Mouse (Mus musculus) hindbrain, embryonic 14.5 days (tissue): ENCODE results near the gene Gm10563. TPM values are rescaled to one million over a fixed set of nuclear protein-coding genes. Genes with fewer than 3 reads are reported as not detected.

ENCODE experiments used
- ATAC-seq: fragments of 200-750 bp; cut with Nextera tagmentation; 2 replicates; pipeline ENCODE4 v1.8.0; 2017; ENCODE audit warnings: moderate number of reproducible peaks, mild to moderate bottlenecking, moderate TSS enrichment, moderate library complexity; ENCODE audit not compliant: low FRiP score
- DNase-seq: peaks from one replicate; pipeline ENCODE4 v3.0.0-alpha.2; 2015; ENCODE audit warnings: low spot score
- H3K27ac ChIP-seq: fragments of 300-500 bp; sonication (generic); 2 replicates; pipeline ENCODE4 v1.5.1; 2014; ENCODE audit warnings: mild to moderate bottlenecking, moderate library complexity
- H3K27me3 ChIP-seq: fragments of 300-500 bp; sonication (generic); 2 replicates; pipeline ENCODE4 v1.6.1; 2014; ENCODE audit warnings: mild to moderate bottlenecking, low read length, mixed read lengths; ENCODE audit not compliant: control insufficient read depth, insufficient read depth
- H3K36me3 ChIP-seq: fragments of 300-500 bp; sonication (generic); replicated peaks from 2 replicates; pipeline ENCODE4 v1.6.1; 2014; ENCODE audit not compliant: control insufficient read depth, insufficient read depth
- H3K4me1 ChIP-seq: fragments of 300-500 bp; sonication (generic); replicated peaks from 2 replicates; pipeline ENCODE4 v1.6.1; 2014; ENCODE audit warnings: antibody characterized with exemption, low read length, mixed read lengths; ENCODE audit not compliant: control insufficient read depth, insufficient read depth
- H3K4me2 ChIP-seq: fragments of 300-500 bp; sonication (generic); replicated peaks from 2 replicates; pipeline ENCODE4 v1.6.1; 2014; ENCODE audit warnings: mild to moderate bottlenecking, moderate library complexity
- H3K4me3 ChIP-seq: fragments of 300-500 bp; sonication (generic); replicated peaks from 2 replicates; pipeline ENCODE4 v1.5.1; 2014; ENCODE audit warnings: mild to moderate bottlenecking, low read length
- H3K9ac ChIP-seq: fragments of 300-500 bp; sonication (generic); 2 replicates; pipeline ENCODE4 v1.6.1; 2014
- H3K9me3 ChIP-seq: fragments of 300-500 bp; sonication (generic); 2 replicates; pipeline ENCODE4 v1.6.1; 2016; ENCODE audit warnings: low read length; ENCODE audit not compliant: control insufficient read depth
- WGBS: fragments of 180-500 bp; shearing (Covaris S2); extraction: QIAGEN DNeasy Blood & Tissue Kit; methylation state at CpG from one replicate; pipeline ENCODE4 v1.1.7; 2014; 5-methylcytosine and 5-hydroxymethylcytosine counted together
- polyA plus RNA-seq: library from polyadenylated mRNA; unstranded; fragments of >200 nt; fragmentation: Nextera tagmentation; extraction: Ambion mirVana; gene quantifications from 2 replicates; pipeline ENCODE4 v1.2.1, GENCODE M21; 2014

Gm10563 gene
- polyA plus RNA-seq, 1 experiment from 2014 or later, result not detected

- Histone ChIP-seq H3K36me3 (peaks cover 66% of the 10 kb centered on the region), H3K9ac (peak overlapping the region; percentile 61), H3K27ac (no peak overlapping the region), H3K4me2 (peak overlapping the region; percentile 64), H3K27me3 (peaks cover 67% of the 10 kb centered on the region), H3K4me1 (peaks cover 29% of the 10 kb centered on the region), H3K4me3 (peak overlapping the region; percentile 31), H3K9me3 (no peaks in the 10 kb centered on the region)
- ATAC-seq (peak; percentile 9; the same call in 1 of the 2 replicates), DNase-seq (peak; percentile 31)
- 2% methylated on average over 31 of the region's 31 CpGs for WGBS
Observed at GRCm38 (mm10) chr4:155653451-155654182, 8.4 kb upstream of the Gm10563 start.

- Histone ChIP-seq H3K36me3 (peaks cover 67% of the 10 kb centered on the region), H3K4me1 (peaks cover 29% of the 10 kb centered on the region), H3K4me2 (peak within 1 kb of the TSS; percentile 64), H3K27ac (no peak within 1 kb of the TSS), H3K9me3 (no peaks in the 10 kb centered on the region), H3K27me3 (peaks cover 67% of the 10 kb centered on the region), H3K4me3 (peak within 1 kb of the TSS; percentile 31), H3K9ac (peak within 1 kb of the TSS; percentile 61)
- WGBS, result under 1% methylated on average over 33 of the region's 33 CpGs
- DNase-seq (peak; percentile 30), ATAC-seq (peak; percentile 38)
Observed at GRCm38 (mm10) chr4:155653086-155653450, 7.9 kb upstream of the Gm10563 start, which contains the start of gene Mmp23. TSS of gene Mmp23 (minus strand) at chr4:155653384.

DNA sequence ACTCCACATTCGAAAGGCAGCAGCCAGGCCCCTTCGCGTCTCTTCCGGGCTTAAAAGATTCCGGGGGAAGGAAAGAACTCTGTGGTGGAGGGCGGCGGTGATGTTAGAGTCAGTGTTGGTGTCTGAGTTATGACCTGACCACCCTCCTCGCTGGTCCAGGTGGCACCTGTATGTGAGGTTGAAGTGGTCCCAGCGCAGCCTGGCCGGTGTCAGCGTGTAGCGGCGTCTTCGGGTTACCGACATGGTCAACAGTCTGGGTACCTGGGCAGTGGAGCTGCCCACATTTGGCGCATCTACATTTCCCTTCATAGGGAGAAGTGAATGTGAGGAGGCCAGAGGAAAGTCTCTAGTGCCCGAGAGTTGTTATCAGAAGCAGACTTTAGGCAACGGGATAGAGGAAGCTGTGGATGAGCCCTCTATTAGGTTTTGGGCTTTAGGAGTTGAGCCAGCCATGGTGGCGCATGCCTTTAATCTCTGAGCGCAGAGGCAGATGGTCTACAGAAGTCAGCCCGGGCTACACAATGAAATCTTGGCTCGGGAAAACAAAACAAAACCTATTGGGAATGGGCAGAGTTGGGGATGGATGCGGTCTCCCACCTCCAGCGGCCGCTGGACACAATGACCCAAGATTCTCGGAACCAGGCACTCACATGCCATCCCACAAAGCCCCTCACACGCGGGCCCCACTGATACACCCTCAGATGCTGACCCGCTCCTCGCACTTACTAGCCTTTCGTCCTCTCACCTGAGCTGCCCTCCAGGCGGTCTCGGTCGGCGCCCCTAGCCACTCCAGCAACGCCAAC, 7.3 kb upstream of the Gm10563 start:
- H3K4me2 ChIP-seq, result peak overlapping the region; percentile 64
- DNase-seq (no peak), ATAC-seq (no peak)
- peak overlapping the region; percentile 31 for H3K4me3 ChIP-seq
- H3K27me3 ChIP-seq, result peaks cover 67% of the 10 kb centered on the region
- H3K27ac ChIP-seq, result no peak overlapping the region
- H3K9me3 ChIP-seq, result no peaks in the 10 kb centered on the region
- H3K36me3 ChIP-seq, result peaks cover 72% of the 10 kb centered on the region
- WGBS, result 19% methylated on average over 36 of the region's 36 CpGs
- H3K9ac ChIP-seq, result peak overlapping the region; percentile 61
- H3K4me1 ChIP-seq, result peaks cover 29% of the 10 kb centered on the region

- ATAC-seq (no peak), DNase-seq (no peak)
- H3K36me3 ChIP-seq, result peaks cover 72% of the 10 kb centered on the region
- no peak overlapping the region for H3K27ac ChIP-seq
- H3K9me3 ChIP-seq, result no peaks in the 10 kb centered on the region
- 69% methylated on average over 15 of the region's 15 CpGs for WGBS
- peaks cover 29% of the 10 kb centered on the region for H3K4me1 ChIP-seq
- no peak overlapping the region for H3K4me2 ChIP-seq
- no peak overlapping the region for H3K4me3 ChIP-seq
- H3K27me3 ChIP-seq, result peaks cover 63% of the 10 kb centered on the region
- H3K9ac ChIP-seq, result no peak overlapping the region
Observed at GRCm38 (mm10) chr4:155651553-155652269, 6.5 kb upstream of the Gm10563 start.

GRCm38 (mm10) chr4:155649355-155649754, 4.1 kb upstream of the Gm10563 start:
- WGBS, result 91% methylated on average over 11 of the region's 11 CpGs
- Histone ChIP-seq H3K4me3 (no peak overlapping the region), H3K27ac (no peak overlapping the region), H3K27me3 (peaks cover 40% of the 10 kb centered on the region), H3K9me3 (no peaks in the 10 kb centered on the region), H3K9ac (no peak overlapping the region), H3K4me1 (peaks cover 18% of the 10 kb centered on the region), H3K36me3 (peaks cover 78% of the 10 kb centered on the region), H3K4me2 (no peak overlapping the region)
- DNase-seq (no peak), ATAC-seq (no peak)

DNA sequence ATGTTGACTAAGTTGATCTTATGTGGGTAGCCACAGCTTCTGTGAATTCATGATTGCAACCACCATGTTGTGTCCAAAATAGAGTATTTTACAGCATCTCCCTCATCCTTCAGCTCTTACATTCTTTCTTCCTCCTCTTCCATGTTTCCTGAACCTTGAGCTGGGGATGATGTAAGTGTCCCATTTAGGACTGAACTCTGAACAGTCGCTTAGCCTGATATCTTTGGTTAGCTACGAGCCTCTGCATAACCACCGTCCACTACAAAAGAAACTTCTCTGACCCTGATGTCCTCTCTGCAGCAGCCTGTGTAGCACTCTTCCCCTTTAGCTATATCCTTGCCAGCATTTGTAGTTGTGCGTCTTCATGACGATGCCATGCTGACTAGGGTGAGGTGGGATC, 513 bp upstream of the Gm10563 start:
- Histone ChIP-seq H3K4me3 (no peak overlapping the region), H3K27ac (no peak overlapping the region), H3K27me3 (peaks cover 4% of the 10 kb centered on the region), H3K9ac (no peak overlapping the region), H3K36me3 (peaks cover 97% of the 10 kb centered on the region), H3K4me1 (no peaks in the 10 kb centered on the region), H3K4me2 (no peak overlapping the region), H3K9me3 (no peaks in the 10 kb centered on the region)
- DNase-seq (no peak), ATAC-seq (no peak)
- 96% methylated on average over 5 of the region's 5 CpGs for WGBS

DNA sequence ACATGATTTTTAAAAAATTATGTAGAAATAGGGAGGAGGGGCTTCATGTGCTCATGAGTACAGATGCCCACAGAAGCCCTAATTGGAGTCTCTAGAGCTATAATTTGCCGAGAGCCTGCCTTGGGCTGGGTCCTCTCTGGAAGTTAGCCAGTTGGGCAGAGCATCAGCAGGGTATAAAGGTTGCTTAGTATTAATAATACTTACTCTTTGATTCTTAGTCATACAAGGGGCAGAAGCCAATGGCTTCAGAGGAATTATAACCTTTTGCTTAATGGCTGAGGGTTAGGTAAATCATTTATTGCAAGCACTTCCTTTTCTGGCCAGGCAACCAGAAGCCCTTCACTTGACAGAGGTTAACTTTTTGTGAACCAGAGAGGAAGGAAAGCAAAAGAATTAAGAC, 1.7 kb downstream of the Gm10563 start:
- WGBS, result 94% methylated on average over 1 of the region's 1 CpGs
- no peak for DNase-seq
- H3K36me3 ChIP-seq, result peaks cover 95% of the 10 kb centered on the region
- no peak overlapping the region for H3K9ac ChIP-seq
- H3K27ac ChIP-seq, result no peak overlapping the region
- H3K9me3 ChIP-seq, result no peaks in the 10 kb centered on the region
- H3K27me3 ChIP-seq, result no peaks in the 10 kb centered on the region
- ATAC-seq, result no peak
- no peak overlapping the region for H3K4me2 ChIP-seq
- no peaks in the 10 kb centered on the region for H3K4me1 ChIP-seq
- no peak overlapping the region for H3K4me3 ChIP-seq

DNA sequence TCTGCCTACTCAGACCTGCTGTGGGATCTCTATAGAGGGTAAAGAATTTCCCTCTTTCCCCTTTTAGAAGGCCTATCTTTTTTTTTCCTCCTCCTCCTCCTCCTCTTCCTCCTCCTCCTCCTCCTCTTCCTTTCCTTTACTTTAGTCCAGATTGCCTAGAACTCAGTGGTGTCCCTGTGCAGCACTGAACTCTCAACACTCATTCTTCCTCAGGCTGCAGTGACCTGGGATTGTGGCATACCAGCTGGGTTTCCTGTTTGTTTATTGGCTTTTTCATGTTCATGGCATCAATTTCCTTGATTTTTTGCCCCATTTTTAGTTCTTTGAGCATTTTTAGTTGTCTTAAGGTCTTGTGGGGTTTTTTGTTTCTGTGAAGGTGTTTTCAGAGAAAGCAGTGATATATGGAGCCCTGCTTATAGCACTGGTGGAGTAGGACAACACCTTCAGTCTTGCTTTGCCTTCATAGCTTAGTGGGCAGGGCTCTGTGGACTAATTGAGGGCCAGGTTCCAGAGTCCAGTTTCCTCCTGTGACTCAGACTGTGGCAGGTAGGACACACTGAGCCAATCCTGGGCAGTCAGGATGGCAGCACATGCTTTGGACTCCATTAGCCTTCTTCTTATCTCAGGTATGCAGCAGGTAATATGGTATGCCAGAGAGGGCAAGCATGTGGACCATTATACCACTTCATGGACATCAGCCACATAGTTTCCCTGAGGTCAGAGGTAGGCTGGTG, 9.3 kb downstream of the Gm10563 start:
- no peak overlapping the region for H3K4me2 ChIP-seq
- H3K9me3 ChIP-seq, result no peaks in the 10 kb centered on the region
- peaks cover 94% of the 10 kb centered on the region for H3K36me3 ChIP-seq
- H3K4me3 ChIP-seq, result no peak overlapping the region
- no peak for DNase-seq
- no peak overlapping the region for H3K27ac ChIP-seq
- ATAC-seq, result no peak
- no peaks in the 10 kb centered on the region for H3K27me3 ChIP-seq
- no peak overlapping the region for H3K9ac ChIP-seq
- H3K4me1 ChIP-seq, result no peaks in the 10 kb centered on the region
